17 mouse cellular contexts compared by ENCODE assay signal in the genomic region with DNA sequence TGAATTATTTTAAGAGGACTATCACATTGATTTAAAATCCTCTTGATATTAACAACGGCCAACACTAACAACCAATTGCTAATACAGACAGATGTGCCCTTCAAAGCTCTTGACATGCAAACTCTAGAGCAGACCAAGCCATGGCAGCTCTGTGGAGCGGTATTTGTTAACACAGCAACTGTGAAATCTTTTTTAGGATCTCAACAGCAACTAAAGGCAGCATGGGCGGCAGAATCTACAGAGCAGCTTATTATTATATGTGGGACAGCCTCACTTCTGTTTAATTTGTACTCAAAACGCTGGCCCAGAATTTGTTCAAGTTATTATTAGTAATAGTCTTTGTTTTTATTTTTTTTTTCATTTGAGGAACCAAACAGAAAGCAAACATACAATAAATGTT. TPM values are rescaled to one million over a fixed set of nuclear protein-coding genes. Genes with fewer than 3 reads are reported as not detected.
"Had no signal": no experiment of that assay in that cellular context is flagged by ENCODE, and none has a peak within 500 bp of the region (broad histone marks: within the 10 kb centered on the region; RNA-seq: fewer than 3 reads in every experiment).

No protein-coding gene starts in this region.

- ATAC-seq: midbrain, embryonic 16.5 days had no signal

- H3K4me3 ChIP-seq: midbrain, embryonic 10.5 days; midbrain, embryonic 12.5 days; myocyte; neural tube, embryonic 13.5 days; neural tube, embryonic 15.5 days; stomach, embryonic 15.5 days had no signal

- H3K4me1 ChIP-seq: midbrain, embryonic 12.5 days; neural tube, embryonic 13.5 days; stomach, embryonic 15.5 days had no signal

- H3K27ac ChIP-seq: midbrain, embryonic 10.5 days; midbrain, embryonic 12.5 days; neural tube, embryonic 13.5 days; neural tube, embryonic 15.5 days; stomach, embryonic 15.5 days; stomach, postnatal 0 days had no signal

- DNase-seq: lung, adult 18-20 months; lung, embryonic 14.5 days; lung, postnatal 10 days; lung, postnatal 4 days; midbrain, embryonic 14.5 days; right cerebral cortex, postnatal 14 days; thymus, adult 2 months; thymus, postnatal 25 days; thymus, postnatal 4 days had no signal

RNA-seq across cellular contexts. Expression of a gene that starts 28.1 kb away (rescaled TPM):
- polyA plus RNA-seq: stomach, postnatal 0 days had no signal
